Mouse (Mus musculus): Measurements from ENCODE around the gene Slc24a1.
"Not testable (repeated sequence)": the region's sequence is repeated elsewhere in the genome, so short reads cannot be mapped to it uniquely, and the experiment has no call there.

Gene Slc24a1

DNA sequence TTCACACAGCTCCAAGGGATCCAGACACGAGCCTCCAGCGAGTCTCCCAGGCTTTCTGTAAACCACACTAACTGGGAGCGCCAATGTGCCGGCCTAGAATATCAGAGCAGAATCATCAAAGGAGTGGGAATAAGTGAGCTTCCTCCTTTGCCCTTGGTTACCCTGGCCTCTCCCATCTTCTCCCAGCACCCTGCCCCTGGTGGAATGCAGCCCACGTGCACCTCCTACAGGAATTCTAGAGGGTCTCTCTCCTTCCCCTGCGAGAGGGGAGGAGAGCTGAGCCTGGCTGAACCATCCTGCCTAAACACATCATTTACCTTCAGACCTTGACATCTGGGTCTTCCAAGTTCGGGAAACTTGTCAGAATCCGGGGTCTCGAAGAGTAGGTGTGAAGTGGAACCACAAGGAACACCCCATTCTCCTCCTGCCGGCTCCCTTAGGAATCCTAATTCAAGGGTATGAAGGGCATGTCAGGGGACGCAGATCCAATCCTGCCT, at the start of gene Slc24a1:
Gene Slc24a1 (minus strand): TSS at position 447 of the 497 bp plus-strand sequence.
- DNase-seq = no peak

DNA sequence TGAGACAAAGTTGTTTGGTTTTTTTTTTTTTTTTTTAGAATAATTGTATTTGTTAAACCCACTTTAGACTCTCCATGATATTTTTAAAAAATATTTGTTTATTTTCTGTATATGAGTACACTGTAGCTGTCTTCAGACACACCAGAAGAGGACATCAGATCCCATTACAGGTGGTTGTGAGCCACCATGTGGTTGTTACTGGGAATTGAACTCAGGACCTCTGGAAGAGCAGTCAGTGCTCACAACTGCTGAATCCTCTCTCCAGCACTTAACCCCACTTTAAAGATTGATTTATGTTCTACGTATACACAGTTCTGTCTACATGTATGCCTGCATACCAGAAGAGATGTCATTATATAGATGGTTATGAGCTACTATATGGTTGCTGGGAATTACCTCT, 44.1 kb upstream of the Slc24a1 start:
- DNase-seq = not testable (repeated sequence)

- no peak for DNase-seq
These were observed 38.9 kb upstream of the Slc24a1 start for GRCm38 (mm10) chr9:64990291-64990690.

DNA sequence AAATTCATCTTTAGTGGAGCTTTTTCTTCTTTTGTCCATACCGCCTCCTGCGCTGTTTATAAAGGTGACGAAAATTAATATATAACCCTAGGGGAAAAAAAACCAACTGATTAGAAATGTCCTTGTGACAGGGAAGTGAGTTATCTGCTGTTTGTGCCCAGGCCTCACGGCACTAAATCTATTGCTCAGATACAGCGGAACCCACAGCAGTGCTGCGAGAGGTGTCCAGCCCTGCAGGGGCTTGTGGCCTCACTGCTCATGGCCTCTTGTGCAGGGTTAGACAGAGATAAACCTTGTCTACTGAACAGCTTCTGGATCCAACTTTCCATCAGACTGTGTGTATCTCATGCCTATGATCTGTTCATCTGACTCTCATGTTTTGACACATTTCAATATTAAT, 37.0 kb upstream of the Slc24a1 start:
- no peak for DNase-seq

DNA sequence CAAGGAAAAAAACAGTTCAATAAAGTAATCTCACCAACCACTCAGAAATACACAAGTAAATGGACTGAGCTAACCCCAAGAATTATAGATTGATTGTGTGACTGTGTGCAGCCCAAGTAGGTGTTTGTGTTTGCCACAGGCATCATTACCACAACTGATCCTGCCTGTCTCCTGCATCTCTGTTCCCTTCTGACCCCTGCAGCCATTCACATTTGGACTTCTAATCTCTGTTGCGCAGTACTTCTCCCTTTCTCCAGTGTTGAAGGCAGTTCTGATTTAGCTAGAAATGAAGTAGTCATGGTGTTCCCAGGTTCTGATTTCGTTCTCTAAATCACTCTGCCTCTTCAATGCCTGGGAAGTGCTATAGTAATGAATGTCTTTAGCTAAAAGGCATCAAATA, 36.2 kb upstream of the Slc24a1 start:
- DNase-seq = no peak

- DNase-seq = no peak
These were observed 34.4 kb upstream of the Slc24a1 start for GRCm38 (mm10) chr9:64985807-64986206.

DNA sequence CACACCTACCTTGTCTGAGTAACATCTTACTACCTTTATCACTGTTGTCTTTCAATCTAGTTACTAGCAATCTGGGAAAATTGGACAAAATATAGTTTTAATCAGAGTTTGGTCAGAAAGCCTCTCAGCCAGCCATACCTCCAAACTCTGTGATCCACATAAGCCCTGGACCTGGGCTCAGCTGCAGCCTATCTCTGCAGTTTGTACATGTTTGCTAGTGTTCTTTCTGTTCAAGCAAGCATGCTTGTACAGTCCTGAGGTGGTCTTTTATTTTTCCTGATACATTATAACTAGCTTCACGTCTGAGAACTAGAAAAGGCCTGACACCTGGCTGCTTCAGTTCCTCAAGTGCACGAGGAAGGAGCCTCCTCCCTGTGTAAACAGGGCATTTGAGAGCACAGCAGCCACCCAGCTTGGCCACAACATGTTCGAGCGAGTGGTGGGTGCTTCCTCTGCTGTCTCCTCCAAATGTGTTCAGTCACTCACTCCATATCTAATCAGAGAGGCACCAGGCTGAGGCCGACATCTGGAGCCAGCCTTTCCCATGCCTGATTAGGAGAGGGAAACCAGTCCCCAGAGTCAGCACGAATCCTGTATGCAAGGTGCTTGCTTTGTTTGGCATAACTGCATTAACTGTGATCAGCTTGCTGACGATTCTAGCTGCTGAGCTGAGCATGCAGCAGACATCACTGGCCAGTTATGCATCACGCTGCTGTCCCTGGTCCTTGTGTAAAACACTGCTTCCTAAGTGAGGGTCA, 33.8 kb upstream of the Slc24a1 start:
- no peak for DNase-seq

GRCm38 (mm10) chr9:64981904-64982303, 30.5 kb upstream of the Slc24a1 start:
- no peak for DNase-seq

- no peak for DNase-seq
These were observed 29.1 kb upstream of the Slc24a1 start for GRCm38 (mm10) chr9:64980548-64980947.

- no peak for DNase-seq
These were observed 9.5 kb upstream of the Slc24a1 start for GRCm38 (mm10) chr9:64960978-64961320.

- DNase-seq = peak; percentile 98 to 99
These were observed 8.9 kb upstream of the Slc24a1 start, which contains the start of gene Ints14 for GRCm38 (mm10) chr9:64960117-64960977. Gene Ints14, plus strand, starts transcription at chr9:64960905.

- DNase-seq = no peak
These were observed 5.9 kb upstream of the Slc24a1 start for GRCm38 (mm10) chr9:64957276-64957675.

GRCm38 (mm10) chr9:64956337-64956736, 4.9 kb upstream of the Slc24a1 start:
- peak; percentile 31 to 49 for DNase-seq

DNA sequence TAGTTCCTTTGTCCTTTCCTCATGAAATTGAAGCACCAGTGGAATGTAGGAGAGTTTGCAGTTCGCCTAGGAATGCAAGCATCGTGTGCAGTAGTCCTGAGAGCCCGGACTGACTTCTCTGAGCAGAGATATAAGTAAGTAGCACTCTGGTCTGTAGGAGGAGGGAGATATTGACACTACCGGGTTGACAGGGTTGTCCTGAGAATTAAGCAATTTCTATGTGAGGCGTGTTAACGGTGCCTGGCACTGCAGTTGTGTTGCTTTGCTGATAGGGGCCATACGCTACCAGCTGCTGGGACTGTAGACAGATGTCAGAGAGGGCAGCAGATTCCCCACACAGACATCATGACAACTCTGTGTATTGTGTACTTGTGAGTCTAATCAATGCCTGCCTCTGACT, 1.8 kb upstream of the Slc24a1 start:
- DNase-seq = no peak

DNA sequence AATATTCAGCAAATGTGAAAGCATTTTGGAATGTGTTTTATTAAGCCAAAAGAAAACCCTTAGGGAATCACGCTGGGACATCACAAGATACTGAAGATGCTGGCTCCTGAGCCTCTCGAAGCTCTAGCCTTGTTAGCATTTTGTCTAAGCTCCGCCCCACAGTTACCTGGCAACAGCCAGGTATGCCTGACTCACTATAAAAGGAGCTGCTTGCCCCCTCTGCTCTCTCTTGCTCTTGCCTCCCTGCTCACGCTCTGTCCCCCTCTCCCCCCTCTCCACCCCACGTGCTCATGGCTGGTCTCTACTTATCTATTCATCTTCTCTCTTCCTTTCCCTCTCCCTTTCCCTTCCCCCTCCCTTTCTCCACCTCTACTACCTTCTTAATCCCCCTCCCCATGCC, 648 bp upstream of the Slc24a1 start:
- no peak for DNase-seq

DNA sequence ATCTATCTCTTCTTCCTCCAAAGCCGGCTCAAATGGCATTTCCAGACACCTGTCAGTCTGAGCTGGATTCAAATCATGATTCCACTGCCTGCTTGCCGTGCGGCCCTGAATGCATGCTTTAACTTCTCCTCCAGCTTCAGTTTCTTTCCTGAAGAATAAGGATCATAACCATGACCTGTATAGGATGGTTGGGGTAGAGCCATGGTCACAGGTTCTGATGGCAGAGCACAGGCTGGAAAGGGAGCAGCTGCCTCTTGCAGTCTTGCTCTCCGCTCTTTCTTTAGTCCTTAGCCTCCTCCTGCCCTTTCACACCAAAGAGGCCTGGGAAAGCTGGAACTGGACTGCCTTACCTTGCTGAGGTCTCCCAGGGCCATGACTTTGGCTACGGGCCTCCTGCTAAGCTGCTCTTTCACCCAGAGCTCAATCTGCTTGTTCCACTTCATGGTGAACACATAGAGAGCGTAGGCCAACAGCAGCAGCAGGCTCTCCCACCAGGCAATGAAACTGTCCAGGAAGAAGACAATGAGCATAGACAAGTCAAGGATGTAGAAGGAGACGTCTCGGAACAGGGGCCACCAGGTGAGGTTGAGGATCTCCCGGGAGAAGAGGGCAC, 3.8 kb downstream of the Slc24a1 start:
- DNase-seq = no peak

GRCm38 (mm10) chr9:64943997-64944396, 7.4 kb downstream of the Slc24a1 start:
- no peak for DNase-seq

GRCm38 (mm10) chr9:64941650-64942049, 9.8 kb downstream of the Slc24a1 start:
- no peak for DNase-seq

DNA sequence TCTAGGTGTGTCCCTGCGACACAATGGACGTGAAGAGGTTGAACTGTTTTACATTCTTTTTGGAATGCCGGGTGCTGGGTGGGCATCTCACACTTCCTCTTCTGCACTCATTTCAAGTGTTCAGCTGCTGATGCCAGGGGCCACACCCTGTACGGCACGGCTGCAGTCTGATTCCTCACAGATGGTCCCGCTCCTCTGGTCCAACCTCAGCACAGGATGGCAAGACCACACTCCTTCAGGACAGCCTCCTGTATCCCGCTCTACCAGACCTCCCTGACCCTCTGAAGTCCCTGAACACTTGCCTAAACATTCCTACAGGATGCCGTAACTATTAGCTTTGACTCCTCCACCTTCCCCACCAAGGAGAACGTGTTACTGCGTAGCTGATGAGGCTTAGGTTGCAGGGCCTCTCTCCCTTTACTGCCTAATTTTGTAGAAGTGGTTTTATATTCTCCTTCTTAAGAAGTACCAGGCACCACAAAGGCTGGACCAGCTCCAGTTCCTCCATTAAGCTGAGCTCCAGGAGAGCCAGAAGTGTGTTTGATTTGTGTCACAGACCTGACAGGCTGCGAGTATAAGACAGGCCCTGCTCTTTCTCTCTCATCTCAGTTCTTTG, 10.6 kb downstream of the Slc24a1 start:
- no peak for DNase-seq

GRCm38 (mm10) chr9:64939790-64940189, 11.6 kb downstream of the Slc24a1 start:
- DNase-seq = no peak

DNA sequence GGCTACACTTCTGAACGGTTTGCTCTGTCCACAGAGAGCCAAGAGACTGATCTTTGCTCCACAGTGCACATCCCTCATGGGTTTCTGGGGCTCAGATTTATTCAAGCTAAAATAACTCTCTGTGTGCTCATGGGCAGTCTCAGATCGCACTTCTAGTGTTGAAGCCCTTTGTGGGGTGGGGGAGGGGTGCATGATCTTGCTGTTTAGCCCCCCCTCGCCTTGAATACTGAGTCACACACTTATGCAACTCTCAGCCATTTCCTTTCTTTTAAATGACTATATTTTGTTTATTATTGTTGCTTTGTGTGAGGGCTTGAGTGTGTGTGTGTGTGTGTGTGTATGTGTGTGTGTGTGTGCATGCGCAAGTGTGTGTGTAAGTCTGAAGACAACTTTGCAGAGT, 12.1 kb downstream of the Slc24a1 start:
- no peak for DNase-seq

DNA sequence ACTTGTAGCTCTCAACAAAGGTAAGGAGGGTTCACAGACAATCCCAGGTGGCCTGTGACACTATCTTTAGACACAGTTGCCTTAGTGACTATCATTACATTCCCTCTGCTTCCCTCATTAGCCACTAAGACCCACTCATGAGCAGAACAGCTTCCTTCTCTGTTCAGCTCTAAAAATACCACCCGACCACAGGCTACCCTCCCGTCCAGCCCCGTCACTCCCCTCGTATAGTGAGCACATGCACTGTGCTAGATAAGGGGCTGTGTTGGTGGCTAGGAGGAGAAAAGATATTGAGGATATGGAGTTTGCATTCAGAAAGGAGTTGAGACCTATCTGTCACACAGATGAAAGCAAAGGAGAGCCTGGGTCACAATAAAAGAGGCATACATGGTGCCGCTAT, 12.9 kb downstream of the Slc24a1 start:
- DNase-seq = no peak

DNA sequence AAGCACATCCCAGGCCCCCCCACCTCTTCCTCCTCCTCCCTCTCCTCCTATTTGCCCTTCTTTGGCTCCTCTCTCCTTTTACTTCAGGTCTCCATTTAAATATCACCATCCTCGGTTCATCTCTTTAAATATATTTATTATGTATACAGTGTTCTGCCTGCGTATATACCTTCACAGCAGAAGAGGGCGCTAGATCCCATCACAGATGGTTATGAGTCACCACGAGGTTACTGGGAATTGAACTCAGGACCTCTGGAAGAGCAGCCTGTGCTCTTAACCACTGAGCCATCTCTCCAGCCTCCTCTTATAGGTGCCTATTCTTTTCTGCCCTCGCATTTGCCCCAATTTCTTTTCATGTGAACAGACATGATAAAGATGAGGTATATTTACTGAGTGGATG, 13.9 kb downstream of the Slc24a1 start:
- DNase-seq = no peak
